Mouse (Mus musculus) ES-Bruce4 (cell line): ENCODE measurements at regions not wholly inside any gene's neighbourhood (a gene's known extent, or its start where the extent isn't known, plus 50 kb on each side); places are given as distances from the start of the nearest gene placed in this dataset.

Source experiments
- H3K27ac ChIP-seq: 2 replicates; pipeline ENCODE4 v1.5.1; 2012; ENCODE audit warnings: low read length, inconsistent platforms; ENCODE audit not compliant: insufficient read depth
- H3K27me3 ChIP-seq: 2 replicates; pipeline ENCODE4 v1.6.1; 2012; ENCODE audit warnings: mild to moderate bottlenecking, low read length, inconsistent platforms; ENCODE audit not compliant: control insufficient read depth, poor library complexity, insufficient read depth, severe bottlenecking
- H3K36me3 ChIP-seq: 2 replicates; pipeline ENCODE4 v1.6.1; 2012; ENCODE audit warnings: inconsistent platforms, mild to moderate bottlenecking, low read length, moderate library complexity; ENCODE audit not compliant: control insufficient read depth, poor library complexity, insufficient read depth, severe bottlenecking
- H3K4me1 ChIP-seq: one replicate; pipeline ENCODE4 v1.8.1; 2011; ENCODE audit warnings: low read length; ENCODE audit not compliant: control insufficient read depth, insufficient read depth
- H3K4me3 ChIP-seq: 2 replicates; pipeline ENCODE4 v1.5.1; 2011; ENCODE audit warnings: low read depth, mild to moderate bottlenecking, low read length
- H3K9ac ChIP-seq: 2 replicates; pipeline ENCODE4 v1.6.1; 2012; ENCODE audit warnings: low read depth, mild to moderate bottlenecking, inconsistent platforms; ENCODE audit not compliant: poor library complexity, severe bottlenecking
- H3K9me3 ChIP-seq: replicated peaks from 2 replicates; pipeline ENCODE4 v1.6.1; 2012; ENCODE audit warnings: mild to moderate bottlenecking, low read length, inconsistent platforms; ENCODE audit not compliant: control insufficient read depth, poor library complexity, insufficient read depth, severe bottlenecking
- CTCF ChIP-seq: IDR thresholded peaks from one replicate; pipeline ENCODE4 v1.8.1; 2011; ENCODE audit warnings: low read depth, low read length
- EP300 ChIP-seq: IDR thresholded peaks from 2 replicates; pipeline ENCODE4 v1.6.1; 2011; ENCODE audit warnings: low read depth, low read length; ENCODE audit not compliant: insufficient read depth
- POLR2A ChIP-seq: IDR thresholded peaks from one replicate; pipeline ENCODE4 v1.8.1; 2011; ENCODE audit warnings: low read length; ENCODE audit not compliant: insufficient read depth

GRCm38 (mm10) chr10:70374726-70375125 is 65.6 kb upstream of the Fam13c start:
- Histone ChIP-seq H3K36me3 (0 out of 2 replicates have a peak, but pooled peaks cover 2% of the 10 kb centered on the region), H3K27ac (no peak overlapping the region; the same call in 1 of the 2 replicates), H3K4me1 (peaks cover 7% of the 10 kb centered on the region), H3K9me3 (no peaks in the 10 kb centered on the region), H3K9ac (no peak overlapping the region), H3K4me3 (no peak overlapping the region), H3K27me3 (no peaks in the 10 kb centered on the region)
- TF ChIP-seq POLR2A, result no peak
- TF ChIP-seq CTCF, result no peak
- TF ChIP-seq EP300, result no peak

GRCm38 (mm10) chr10:70380041-70380651 is 60.1 kb upstream of the Fam13c start:
- 0 out of 2 replicates have a peak, but pooled peaks cover 2% of the 10 kb centered on the region for H3K36me3 ChIP-seq
- no peaks in the 10 kb centered on the region for H3K27me3 ChIP-seq
- H3K9ac ChIP-seq, result no peak overlapping the region
- peak overlapping the region; percentile 66; the same call in 1 of the 2 replicates for H3K27ac ChIP-seq
- TF ChIP-seq CTCF (no peak), EP300 (peak; percentile 91), POLR2A (no peak)
- H3K9me3 ChIP-seq, result no peaks in the 10 kb centered on the region
- peaks cover 5% of the 10 kb centered on the region for H3K4me1 ChIP-seq
- no peak overlapping the region for H3K4me3 ChIP-seq

- H3K36me3 ChIP-seq, result no peaks in the 10 kb centered on the region
- no peaks in the 10 kb centered on the region for H3K27me3 ChIP-seq
- no peak for TF ChIP-seq CTCF
- TF ChIP-seq EP300, result no peak
- no peak for TF ChIP-seq POLR2A
- H3K9ac ChIP-seq, result no peak overlapping the region
- H3K4me1 ChIP-seq, result peaks cover under 1% of the 10 kb centered on the region
- H3K4me3 ChIP-seq, result no peak overlapping the region
- H3K9me3 ChIP-seq, result no peaks in the 10 kb centered on the region
- H3K27ac ChIP-seq, result no peak overlapping the region
Observed at GRCm38 (mm10) chr10:70384689-70385088, 55.6 kb upstream of the Fam13c start.

- Histone ChIP-seq H3K4me1 (no peaks in the 10 kb centered on the region), H3K27me3 (no peaks in the 10 kb centered on the region)
- TF ChIP-seq CTCF (peak; percentile 44), POLR2A (no peak)
Observed at GRCm38 (mm10) chr10:70387729-70388128, 52.6 kb upstream of the Fam13c start.

More at GRCm38 (mm10) chr10:70387729-70388128, 52.6 kb upstream of the Fam13c start:
- H3K9me3 ChIP-seq, result no peaks in the 10 kb centered on the region
- H3K4me3 ChIP-seq, result no peak overlapping the region
- no peak overlapping the region for H3K27ac ChIP-seq
- no peaks in the 10 kb centered on the region for H3K36me3 ChIP-seq
- H3K9ac ChIP-seq, result no peak overlapping the region
